Mouse (Mus musculus) retina, embryonic 14.5 days (tissue): ENCODE results near the gene Rhbg.
A peak's percentile ranks its signal among the peaks of the same experiment; 100 is the strongest.

ENCODE experiments used
- DNase-seq: peaks from one replicate; pipeline ENCODE4 v3.0.0-alpha.2; 2015; ENCODE audit warnings: low spot score

Gene Rhbg

GRCm38 (mm10) chr3:88207451-88208100 is 46.9 kb downstream of the Rhbg start:
- peak; percentile 15 for DNase-seq

GRCm38 (mm10) chr3:88206901-88207371 is 47.6 kb downstream of the Rhbg start:
- DNase-seq: peak; percentile 18

GRCm38 (mm10) chr3:88206500-88206899 is 48.0 kb downstream of the Rhbg start:
- DNase-seq: peak; percentile 2

- DNase-seq: peak; percentile 28
Measured at GRCm38 (mm10) chr3:88205563-88206491, 48.7 kb downstream of the Rhbg start.

- DNase-seq: peak; percentile 1
Measured at GRCm38 (mm10) chr3:88205176-88205562, 49.3 kb downstream of the Rhbg start.

- peak; percentile 6 for DNase-seq
Measured at GRCm38 (mm10) chr3:88204751-88205150, 49.8 kb downstream of the Rhbg start.

GRCm38 (mm10) chr3:88203999-88204700 is 50.4 kb downstream of the Rhbg start:
- peak; percentile 2 for DNase-seq

- no peak for DNase-seq
Measured at GRCm38 (mm10) chr3:88203456-88203855, 51.1 kb downstream of the Rhbg start.

- peak; percentile 6 for DNase-seq
Measured at GRCm38 (mm10) chr3:88202986-88203385, 51.5 kb downstream of the Rhbg start.

- peak; percentile 18 for DNase-seq
Measured at GRCm38 (mm10) chr3:88201640-88202039, 52.9 kb downstream of the Rhbg start.

- DNase-seq: peak; percentile 18
Measured at GRCm38 (mm10) chr3:88200972-88201330, 53.6 kb downstream of the Rhbg start.

GRCm38 (mm10) chr3:88200161-88200971 is 54.1 kb downstream of the Rhbg start:
- DNase-seq: peak; percentile 32

GRCm38 (mm10) chr3:88199541-88200110 is 54.9 kb downstream of the Rhbg start:
- no peak for DNase-seq

GRCm38 (mm10) chr3:88198505-88199020 is 55.9 kb downstream of the Rhbg start:
- DNase-seq: peak; percentile 23

- peak; percentile 21 for DNase-seq
Measured at GRCm38 (mm10) chr3:88197741-88198504, 56.6 kb downstream of the Rhbg start.
